Mouse (Mus musculus): ENCODE data around the gene Cep152. TPM values are rescaled to one million over a fixed set of nuclear protein-coding genes. Genes with fewer than 3 reads are reported as not detected.

Cep152 gene
- total and polyA plus RNA-seq, 2 experiments: 0.69 to 3.0 TPM

DNA sequence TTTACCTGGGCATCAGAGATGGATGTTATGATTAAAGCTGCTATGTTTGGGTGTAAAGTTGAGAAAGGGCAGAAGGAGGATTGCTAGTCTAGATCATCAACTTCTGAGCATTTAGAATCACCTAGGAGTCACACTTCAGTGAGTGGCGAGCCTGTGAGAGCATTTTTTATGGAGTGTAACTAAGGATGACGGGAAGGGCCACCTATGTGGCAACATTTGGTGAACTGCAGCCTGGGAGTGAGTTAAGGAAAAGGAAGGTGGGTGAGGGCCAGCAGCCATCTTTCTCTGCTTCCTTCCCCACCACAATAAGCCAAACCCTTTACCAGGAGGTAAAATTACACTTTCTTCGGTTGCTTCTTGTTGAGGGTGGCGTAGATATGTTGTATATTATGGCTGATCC is 33.0 kb downstream of the Cep152 start:
- no peak for TF ChIP-seq POLR2A (IDR thresholded peaks at IDR 0.05; ENCODE audit: extremely low read depth, insufficient read depth, low read length)
- no peak for TF ChIP-seq CTCF (IDR thresholded peaks at IDR 0.05; ENCODE audit: low read depth, low read length)

DNA sequence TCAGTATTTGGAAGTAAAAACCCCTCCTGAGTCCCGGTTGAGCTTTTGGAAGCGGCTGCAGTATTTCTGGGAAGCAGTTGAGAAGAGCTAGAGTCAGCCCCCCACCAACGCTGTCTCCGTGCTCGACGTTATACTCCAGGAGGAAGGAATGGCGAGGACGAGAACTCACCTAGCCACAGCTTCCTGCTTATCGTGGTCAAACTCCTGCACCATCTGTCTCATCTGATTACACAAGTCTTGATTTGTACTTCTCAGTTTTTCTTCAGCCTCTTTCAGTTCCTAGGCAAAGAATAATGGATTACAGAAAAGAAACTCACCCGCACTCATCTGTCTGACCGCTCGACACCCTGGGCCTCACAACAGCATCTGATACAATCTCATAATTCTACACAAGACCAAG is 35.6 kb downstream of the Cep152 start:
- no peak overlapping the region for H3K9ac ChIP-seq (ENCODE audit: low read depth, low read length)

More for the DNA sequence above, 33.0 kb downstream of the Cep152 start:
- Histone ChIP-seq H3K4me1 (ENCODE audit: control insufficient read depth, insufficient read depth, low read length) (no peaks in the 10 kb centered on the region), H3K79me2 (ENCODE audit: control insufficient read depth, insufficient read depth, low read length) (no peaks in the 10 kb centered on the region), H3K36me3 (ENCODE audit: control insufficient read depth, insufficient read depth, low read length) (peaks cover 9% of the 10 kb centered on the region), H3K9ac (ENCODE audit: low read depth, low read length) (no peak overlapping the region), H3K4me3 (ENCODE audit: insufficient read depth, low read depth, low read length) (no peak overlapping the region), H3K27me3 (ENCODE audit: control insufficient read depth, insufficient read depth, low read length) (no peaks in the 10 kb centered on the region), H3K27ac (replicated peaks; ENCODE audit: insufficient read depth, low read depth, low read length) (no peak overlapping the region)
- WGBS: 96% methylated on average over 4 of the region's 4 CpGs
- DNase-seq (ENCODE audit: extremely low read depth, low read depth, low spot score): no peak

DNA sequence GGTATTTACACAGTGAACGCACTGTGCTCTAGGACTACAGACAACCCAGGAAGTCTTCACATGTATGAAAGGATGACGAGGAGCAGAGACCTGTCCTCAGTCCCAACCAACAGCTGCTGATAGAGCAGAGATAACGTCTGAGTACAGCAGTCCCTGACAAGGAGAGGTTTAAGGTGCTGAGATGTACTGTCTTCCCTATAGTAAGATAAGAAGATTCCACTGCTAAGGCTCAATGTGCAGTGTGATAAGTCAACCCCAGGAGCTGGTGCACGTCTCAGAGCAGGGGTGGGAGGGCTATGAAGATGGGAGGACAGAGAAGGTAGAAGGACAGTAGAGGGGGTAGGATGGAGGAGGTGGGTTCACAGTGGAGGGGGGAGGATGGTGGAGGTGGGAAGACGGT is 43.8 kb downstream of the Cep152 start:
- H3K79me2 ChIP-seq (ENCODE audit: control insufficient read depth, insufficient read depth, low read length): no peaks in the 10 kb centered on the region

More for the DNA sequence above, 35.6 kb downstream of the Cep152 start:
- Histone ChIP-seq H3K4me3 (ENCODE audit: insufficient read depth, low read depth, low read length) (no peak overlapping the region), H3K27ac (replicated peaks; ENCODE audit: insufficient read depth, low read depth, low read length) (no peak overlapping the region), H3K36me3 (ENCODE audit: control insufficient read depth, insufficient read depth, low read length) (peaks cover 14% of the 10 kb centered on the region), H3K79me2 (ENCODE audit: control insufficient read depth, insufficient read depth, low read length) (no peaks in the 10 kb centered on the region), H3K4me1 (ENCODE audit: control insufficient read depth, insufficient read depth, low read length) (no peaks in the 10 kb centered on the region), H3K27me3 (ENCODE audit: control insufficient read depth, insufficient read depth, low read length) (no peaks in the 10 kb centered on the region)
- TF ChIP-seq POLR2A (IDR thresholded peaks at IDR 0.05; ENCODE audit: extremely low read depth, insufficient read depth, low read length) (no peak), CTCF (IDR thresholded peaks at IDR 0.05; ENCODE audit: low read depth, low read length) (no peak)
- WGBS: 93% methylated on average over 12 of the region's 12 CpGs
- DNase-seq (ENCODE audit: extremely low read depth, low read depth, low spot score): no peak

GRCm38 (mm10) chr2:125577670-125578069 is 47.2 kb downstream of the Cep152 start:
- Histone ChIP-seq H3K4me3 (ENCODE audit: insufficient read depth, low read depth, low read length) (no peak overlapping the region), H3K27me3 (ENCODE audit: control insufficient read depth, insufficient read depth, low read length) (no peaks in the 10 kb centered on the region), H3K4me1 (ENCODE audit: control insufficient read depth, insufficient read depth, low read length) (no peaks in the 10 kb centered on the region), H3K27ac (replicated peaks; ENCODE audit: insufficient read depth, low read depth, low read length) (no peak overlapping the region), H3K9ac (ENCODE audit: low read depth, low read length) (no peak overlapping the region), H3K79me2 (ENCODE audit: control insufficient read depth, insufficient read depth, low read length) (no peaks in the 10 kb centered on the region), H3K36me3 (ENCODE audit: control insufficient read depth, insufficient read depth, low read length) (peaks cover 44% of the 10 kb centered on the region)
- WGBS: 86% methylated on average over 4 of the region's 4 CpGs
- DNase-seq (ENCODE audit: extremely low read depth, low read depth, low spot score): no peak
- TF ChIP-seq POLR2A (IDR thresholded peaks at IDR 0.05; ENCODE audit: extremely low read depth, insufficient read depth, low read length): no peak
- TF ChIP-seq CTCF (IDR thresholded peaks at IDR 0.05; ENCODE audit: low read depth, low read length): no peak

More for the DNA sequence above, 43.8 kb downstream of the Cep152 start:
- Histone ChIP-seq H3K27ac (replicated peaks; ENCODE audit: insufficient read depth, low read depth, low read length) (no peak overlapping the region), H3K27me3 (ENCODE audit: control insufficient read depth, insufficient read depth, low read length) (no peaks in the 10 kb centered on the region), H3K36me3 (ENCODE audit: control insufficient read depth, insufficient read depth, low read length) (peaks cover 36% of the 10 kb centered on the region), H3K4me1 (ENCODE audit: control insufficient read depth, insufficient read depth, low read length) (no peaks in the 10 kb centered on the region), H3K4me3 (ENCODE audit: insufficient read depth, low read depth, low read length) (no peak overlapping the region), H3K9ac (ENCODE audit: low read depth, low read length) (no peak overlapping the region)
- WGBS: 96% methylated on average over 5 of the region's 5 CpGs
- no peak for TF ChIP-seq CTCF (IDR thresholded peaks at IDR 0.05; ENCODE audit: low read depth, low read length)
- TF ChIP-seq POLR2A (IDR thresholded peaks at IDR 0.05; ENCODE audit: extremely low read depth, insufficient read depth, low read length): no peak
- no peak for DNase-seq (ENCODE audit: extremely low read depth, low read depth, low spot score)

- Histone ChIP-seq H3K79me2 (ENCODE audit: control insufficient read depth, insufficient read depth, low read length) (no peaks in the 10 kb centered on the region), H3K9ac (ENCODE audit: low read depth, low read length) (no peak overlapping the region), H3K4me3 (ENCODE audit: insufficient read depth, low read depth, low read length) (no peak overlapping the region), H3K36me3 (ENCODE audit: control insufficient read depth, insufficient read depth, low read length) (peaks cover 41% of the 10 kb centered on the region), H3K27me3 (ENCODE audit: control insufficient read depth, insufficient read depth, low read length) (no peaks in the 10 kb centered on the region), H3K27ac (replicated peaks; ENCODE audit: insufficient read depth, low read depth, low read length) (no peak overlapping the region), H3K4me1 (ENCODE audit: control insufficient read depth, insufficient read depth, low read length) (no peaks in the 10 kb centered on the region)
- no peak for TF ChIP-seq POLR2A (IDR thresholded peaks at IDR 0.05; ENCODE audit: extremely low read depth, insufficient read depth, low read length)
- no peak for TF ChIP-seq CTCF (IDR thresholded peaks at IDR 0.05; ENCODE audit: low read depth, low read length)
- WGBS: 84% methylated on average over 8 of the region's 8 CpGs
- DNase-seq (ENCODE audit: extremely low read depth, low read depth, low spot score): no peak
Observed at GRCm38 (mm10) chr2:125576498-125576897, 48.4 kb downstream of the Cep152 start.

DNA sequence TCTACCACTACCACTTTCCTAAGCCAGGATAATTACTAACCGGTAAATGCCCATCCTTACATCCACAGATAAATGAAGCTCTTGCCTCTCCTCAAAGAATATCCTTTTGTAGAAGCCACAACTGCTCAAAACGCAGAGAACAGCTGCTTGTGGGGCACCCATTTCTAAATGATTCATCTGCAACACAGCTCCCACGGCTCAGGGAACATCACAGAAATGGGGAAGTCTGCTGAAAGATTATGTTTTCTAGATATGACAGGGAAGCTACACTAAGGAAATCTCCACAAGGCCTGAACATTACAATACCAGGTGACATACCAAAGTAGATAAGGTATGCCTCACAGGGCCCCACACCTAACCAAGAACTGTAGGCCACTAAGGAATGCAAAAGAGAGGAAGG is 49.1 kb downstream of the Cep152 start:
- Histone ChIP-seq H3K79me2 (ENCODE audit: control insufficient read depth, insufficient read depth, low read length) (no peaks in the 10 kb centered on the region), H3K27me3 (ENCODE audit: control insufficient read depth, insufficient read depth, low read length) (no peaks in the 10 kb centered on the region), H3K9ac (ENCODE audit: low read depth, low read length) (no peak overlapping the region), H3K36me3 (ENCODE audit: control insufficient read depth, insufficient read depth, low read length) (peaks cover 40% of the 10 kb centered on the region), H3K27ac (replicated peaks; ENCODE audit: insufficient read depth, low read depth, low read length) (no peak overlapping the region), H3K4me1 (ENCODE audit: control insufficient read depth, insufficient read depth, low read length) (no peaks in the 10 kb centered on the region), H3K4me3 (ENCODE audit: insufficient read depth, low read depth, low read length) (no peak overlapping the region)
- no peak for TF ChIP-seq POLR2A (IDR thresholded peaks at IDR 0.05; ENCODE audit: extremely low read depth, insufficient read depth, low read length)
- TF ChIP-seq CTCF (IDR thresholded peaks at IDR 0.05; ENCODE audit: low read depth, low read length): no peak
- 88% methylated on average over 3 of the region's 3 CpGs for WGBS
- no peak for DNase-seq (ENCODE audit: extremely low read depth, low read depth, low spot score)

Data from liver, adult 2 months (tissue).